Mouse (Mus musculus): ENCODE data around the gene Pla2g7.

GRCm38 (mm10) chr17:43567593-43567991 lies 306 bp upstream of the Pla2g7 start:
- TF ChIP-seq CTCF (IDR thresholded peaks at IDR 0.05; ENCODE audit: low read depth) (no peak), EP300 (IDR thresholded peaks at IDR 0.05; ENCODE audit: low read depth) (no peak)
